Mouse (Mus musculus) liver, postnatal 0 days (tissue): ENCODE measurements at regions not wholly inside any gene's neighbourhood (a gene's known extent, or its start where the extent isn't known, plus 50 kb on each side); places are given as distances from the start of the nearest gene placed in this dataset.

Source experiments
- ATAC-seq: fragments of 200-750 bp; cut with Nextera tagmentation; 2 replicates; pipeline ENCODE4 v1.8.0; 2017; ENCODE audit warnings: mild to moderate bottlenecking, moderate library complexity
- DNase-seq: peaks from one replicate; pipeline ENCODE4 v3.0.0-alpha.2; 2016
- H3K27ac ChIP-seq: fragments of 300-500 bp; sonication (generic); 2 replicates; pipeline ENCODE4 v1.5.1; 2014; ENCODE audit warnings: antibody characterized with exemption, moderate library complexity, mild to moderate bottlenecking, low read depth
- H3K27me3 ChIP-seq: fragments of 300-500 bp; sonication (generic); 2 replicates; pipeline ENCODE4 v1.6.1; 2014; ENCODE audit warnings: low read length, control low read depth, mixed read lengths; ENCODE audit not compliant: insufficient read depth
- H3K36me3 ChIP-seq: fragments of 300-500 bp; sonication (generic); replicated peaks from 2 replicates; pipeline ENCODE4 v1.6.1; 2014; ENCODE audit warnings: mild to moderate bottlenecking, control low read depth, low read length, moderate library complexity, mixed read lengths; ENCODE audit not compliant: insufficient read depth
- H3K4me1 ChIP-seq: fragments of 300-500 bp; sonication (generic); 2 replicates; pipeline ENCODE4 v1.6.1; 2014; ENCODE audit warnings: antibody characterized with exemption, mild to moderate bottlenecking, control low read depth; ENCODE audit not compliant: insufficient read depth
- H3K4me2 ChIP-seq: fragments of 300-500 bp; sonication (generic); 2 replicates; pipeline ENCODE4 v1.6.1; 2014; ENCODE audit warnings: low read depth, mild to moderate bottlenecking, low read length, moderate library complexity, mixed read lengths
- H3K4me3 ChIP-seq: fragments of 300-500 bp; sonication (generic); 2 replicates; pipeline ENCODE4 v1.5.1; 2014; ENCODE audit warnings: low read depth, low read length
- H3K9ac ChIP-seq: fragments of 300-500 bp; sonication (generic); replicated peaks from 2 replicates; pipeline ENCODE4 v1.6.1; 2014; ENCODE audit warnings: mild to moderate bottlenecking, moderate library complexity
- H3K9me3 ChIP-seq: fragments of 300-500 bp; sonication (generic); 2 replicates; pipeline ENCODE4 v1.6.1; 2016; ENCODE audit warnings: mild to moderate bottlenecking, control low read depth, low read length, mixed read lengths
- CTCF ChIP-seq: sonication (generic); IDR thresholded peaks from 2 replicates; pipeline ENCODE4 v1.5.1; 2016; ENCODE audit warnings: antibody characterized with exemption, low read depth
- EP300 ChIP-seq: IDR thresholded peaks from 2 replicates; pipeline ENCODE4 v1.6.1; 2016; ENCODE audit warnings: antibody characterized with exemption, low read depth, mild to moderate bottlenecking
- WGBS: fragments of 180-500 bp; shearing (Covaris S2); extraction: QIAGEN DNeasy Blood & Tissue Kit; methylation state at CpG from one replicate; pipeline ENCODE4 v1.1.7; 2014; ENCODE audit not compliant: insufficient replicate concordance; 5-methylcytosine and 5-hydroxymethylcytosine counted together

DNA sequence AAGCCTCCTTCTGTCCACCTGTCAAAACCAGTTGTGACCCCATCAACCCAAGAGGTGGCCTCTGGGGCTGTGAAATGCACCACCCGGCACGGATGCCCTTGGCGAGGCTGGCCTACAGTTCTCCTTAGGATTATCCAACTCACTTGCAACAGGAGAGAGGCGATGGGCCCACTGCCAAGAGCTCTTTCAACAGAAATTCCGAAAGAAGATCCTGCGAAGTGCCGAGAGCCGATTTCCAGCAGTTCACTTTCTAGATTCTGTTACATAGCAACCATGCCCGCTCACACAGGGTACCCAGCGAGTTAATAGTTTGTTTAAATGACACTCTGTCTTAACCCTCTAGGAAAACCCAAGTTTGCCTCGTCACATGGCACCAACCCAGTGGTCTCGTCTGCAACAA, 234.8 kb upstream of the Kazn start:
- no peak for DNase-seq
- Histone ChIP-seq H3K27me3 (0 out of 2 replicates have a peak, but pooled peaks cover 8% of the 10 kb centered on the region), H3K36me3 (no peaks in the 10 kb centered on the region), H3K9me3 (no peaks in the 10 kb centered on the region), H3K27ac (no peak overlapping the region), H3K4me1 (no peaks in the 10 kb centered on the region), H3K9ac (no peak overlapping the region), H3K4me2 (no peak overlapping the region), H3K4me3 (no peak overlapping the region)
- WGBS: 83% methylated on average over 12 of the region's 12 CpGs
- no peak for ATAC-seq
- TF ChIP-seq CTCF (no peak), EP300 (no peak)

DNA sequence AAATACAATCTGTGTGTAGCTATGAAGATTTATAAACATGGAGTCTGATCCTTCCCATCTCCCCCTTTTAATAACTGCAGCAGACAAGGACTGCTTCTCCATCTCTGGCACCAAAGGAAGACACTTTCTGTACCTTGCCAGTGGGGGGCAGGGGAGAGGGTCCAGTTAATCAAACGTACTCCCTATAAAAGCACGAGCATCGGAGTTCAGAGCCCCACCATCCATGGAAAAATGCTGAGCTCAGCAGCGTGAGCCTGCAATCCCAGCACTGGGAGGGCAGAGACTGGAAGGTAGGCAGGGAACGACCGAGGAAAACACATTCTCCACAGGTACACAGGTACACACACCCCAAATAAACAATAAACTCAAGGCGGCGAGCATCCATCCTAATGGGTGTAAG, 234.1 kb upstream of the Kazn start:
- ATAC-seq (no peak), DNase-seq (no peak)
- H3K4me2 ChIP-seq: no peak overlapping the region
- H3K9me3 ChIP-seq: no peaks in the 10 kb centered on the region
- 75% methylated on average over 8 of the region's 8 CpGs for WGBS
- 0 out of 2 replicates have a peak, but pooled peaks cover 8% of the 10 kb centered on the region for H3K27me3 ChIP-seq
- no peak overlapping the region for H3K4me3 ChIP-seq
- no peaks in the 10 kb centered on the region for H3K36me3 ChIP-seq
- TF ChIP-seq CTCF: no peak
- no peak for TF ChIP-seq EP300
- H3K4me1 ChIP-seq: no peaks in the 10 kb centered on the region
- H3K9ac ChIP-seq: no peak overlapping the region
- H3K27ac ChIP-seq: no peak overlapping the region

DNA sequence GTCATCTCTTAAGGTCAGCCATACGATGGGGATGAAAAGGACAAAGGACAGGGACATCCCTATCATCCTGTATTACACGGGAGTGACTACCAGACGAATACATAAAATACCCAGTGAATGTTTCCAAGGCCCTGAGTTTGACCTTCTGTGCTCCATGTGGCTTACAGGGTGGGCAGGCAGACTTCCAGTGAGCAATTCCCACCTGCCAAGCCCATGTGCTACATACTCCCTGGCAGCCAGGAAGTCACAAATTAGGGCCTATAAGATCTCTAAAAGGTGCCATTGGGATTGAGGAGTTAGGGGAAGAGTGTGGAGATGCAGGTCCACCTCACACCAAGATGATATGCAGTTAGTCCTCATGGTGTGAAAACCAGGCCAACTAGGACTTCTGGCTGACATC, 233.1 kb upstream of the Kazn start:
- no peaks in the 10 kb centered on the region for H3K36me3 ChIP-seq
- H3K27ac ChIP-seq: no peak overlapping the region
- no peaks in the 10 kb centered on the region for H3K9me3 ChIP-seq
- no peak overlapping the region for H3K9ac ChIP-seq
- H3K27me3 ChIP-seq: 0 out of 2 replicates have a peak, but pooled peaks cover 8% of the 10 kb centered on the region
- H3K4me2 ChIP-seq: no peak overlapping the region
- TF ChIP-seq CTCF (no peak), EP300 (no peak)
- DNase-seq: no peak
- no peak for ATAC-seq
- 75% methylated on average over 3 of the region's 3 CpGs for WGBS
- H3K4me3 ChIP-seq: no peak overlapping the region
- H3K4me1 ChIP-seq: no peaks in the 10 kb centered on the region

DNA sequence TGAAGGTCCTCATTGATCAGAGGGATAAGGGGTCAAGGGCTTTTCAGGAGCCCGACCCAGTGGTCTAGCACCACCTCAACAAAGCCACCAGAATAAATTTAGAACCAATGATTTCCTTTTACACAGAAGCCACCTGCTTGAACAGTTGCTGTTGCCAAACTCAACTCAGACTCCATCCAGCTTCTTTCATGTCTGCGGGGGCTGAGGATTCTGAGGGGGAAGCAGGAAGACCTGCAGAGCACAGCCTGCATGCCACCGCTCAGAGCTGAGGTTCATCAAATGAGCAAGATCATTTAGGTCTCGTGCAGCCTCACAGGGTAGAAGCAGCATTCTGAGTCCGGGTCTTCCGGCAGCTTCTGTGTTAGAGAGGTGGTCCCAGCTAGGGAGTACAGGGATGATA, 231.6 kb upstream of the Kazn start:
- DNase-seq (no peak), ATAC-seq (no peak)
- no peaks in the 10 kb centered on the region for H3K36me3 ChIP-seq
- no peak overlapping the region for H3K27ac ChIP-seq
- no peak overlapping the region for H3K4me2 ChIP-seq
- H3K4me1 ChIP-seq: no peaks in the 10 kb centered on the region
- 0 out of 2 replicates have a peak, but pooled peaks cover 8% of the 10 kb centered on the region for H3K27me3 ChIP-seq
- no peaks in the 10 kb centered on the region for H3K9me3 ChIP-seq
- TF ChIP-seq EP300: no peak
- no peak for TF ChIP-seq CTCF
- H3K4me3 ChIP-seq: no peak overlapping the region
- WGBS: 76% methylated on average over 6 of the region's 6 CpGs
- no peak overlapping the region for H3K9ac ChIP-seq

- TF ChIP-seq EP300 (no peak), CTCF (no peak)
- no peak for DNase-seq
- ATAC-seq: no peak
- no peaks in the 10 kb centered on the region for H3K9me3 ChIP-seq
- no peaks in the 10 kb centered on the region for H3K27me3 ChIP-seq
- no peak overlapping the region for H3K9ac ChIP-seq
- 39% methylated on average over 6 of the region's 6 CpGs for WGBS
- H3K27ac ChIP-seq: no peak overlapping the region
- H3K4me1 ChIP-seq: no peaks in the 10 kb centered on the region
- no peak overlapping the region for H3K4me2 ChIP-seq
- H3K4me3 ChIP-seq: no peak overlapping the region
- no peaks in the 10 kb centered on the region for H3K36me3 ChIP-seq
Measured at GRCm38 (mm10) chr4:142467920-142468319, 228.7 kb upstream of the Kazn start.

- no peaks in the 10 kb centered on the region for H3K27me3 ChIP-seq
- H3K4me2 ChIP-seq: no peak overlapping the region
- no peaks in the 10 kb centered on the region for H3K4me1 ChIP-seq
- no peak overlapping the region for H3K27ac ChIP-seq
- DNase-seq: no peak
- TF ChIP-seq EP300 (no peak), CTCF (no peak)
- H3K4me3 ChIP-seq: no peak overlapping the region
- no peak for ATAC-seq
- WGBS: 62% methylated on average over 4 of the region's 4 CpGs
- H3K9me3 ChIP-seq: no peaks in the 10 kb centered on the region
- H3K9ac ChIP-seq: no peak overlapping the region
- H3K36me3 ChIP-seq: no peaks in the 10 kb centered on the region
Measured at GRCm38 (mm10) chr4:142465226-142465625, 226.0 kb upstream of the Kazn start.

GRCm38 (mm10) chr4:142464066-142464465, 224.9 kb upstream of the Kazn start:
- Histone ChIP-seq H3K9ac (no peak overlapping the region), H3K4me2 (no peak overlapping the region), H3K4me1 (no peaks in the 10 kb centered on the region), H3K27me3 (no peaks in the 10 kb centered on the region), H3K9me3 (no peaks in the 10 kb centered on the region), H3K36me3 (no peaks in the 10 kb centered on the region), H3K4me3 (no peak overlapping the region), H3K27ac (no peak overlapping the region)
- ATAC-seq: no peak
- TF ChIP-seq EP300: no peak
- no peak for TF ChIP-seq CTCF
- DNase-seq: no peak
- 81% methylated on average over 6 of the region's 6 CpGs for WGBS
